Mouse (Mus musculus) cerebellum, adult 2 months (tissue): Measurements from ENCODE around the gene Cad. TPM values are rescaled to one million over a fixed set of nuclear protein-coding genes. Genes with fewer than 3 reads are reported as not detected.

ENCODE experiments used
- DNase-seq, 2 experiments: peaks; one replicate each; pipeline ENCODE4 v3.0.0; 2021
- H3K27ac ChIP-seq: fragments of 200-500 bp; 2 replicates; pipeline ENCODE4 v1.5.1; 2012; ENCODE audit warnings: low read length, control low read depth, inconsistent platforms; ENCODE audit not compliant: insufficient read depth
- H3K27me3 ChIP-seq: fragments of 200-500 bp; 2 replicates; pipeline ENCODE4 v1.6.1; 2012; ENCODE audit warnings: inconsistent platforms, mild to moderate bottlenecking, low read length, moderate library complexity; ENCODE audit not compliant: control insufficient read depth, insufficient read depth
- H3K4me1 ChIP-seq: fragments of 200-500 bp; 2 replicates; pipeline ENCODE4 v1.6.1; 2011; ENCODE audit warnings: low read length; ENCODE audit not compliant: control insufficient read depth, insufficient read depth
- H3K4me3 ChIP-seq: fragments of 200-500 bp; replicated peaks from 2 replicates; pipeline ENCODE3; 2011; ENCODE audit warnings: mild to moderate bottlenecking, low read depth, low read length, control low read depth; ENCODE audit not compliant: insufficient read depth
- CTCF ChIP-seq: fragments of 200-500 bp; IDR thresholded peaks from 2 replicates; pipeline ENCODE4 v1.5.1; 2011; ENCODE audit warnings: low read depth, mild to moderate bottlenecking, control low read depth, low read length, moderate library complexity, borderline replicate concordance; ENCODE audit not compliant: insufficient read depth
- POLR2A ChIP-seq: fragments of 200-500 bp; IDR thresholded peaks from 2 replicates; pipeline ENCODE4 v1.6.1; 2011; ENCODE audit warnings: low read length, control low read depth, borderline replicate concordance; ENCODE audit not compliant: insufficient read depth
- WGBS: fragments of 180-500 bp; shearing (Covaris S2); methylation state at CpG from one replicate; pipeline ENCODE4 v1.1.7; 2018; 5-methylcytosine and 5-hydroxymethylcytosine counted together
- polyA plus RNA-seq: library from polyadenylated mRNA; depleted of rRNA; stranded (reverse); fragments of >200 nt; gene quantifications from 2 replicates; pipeline ENCODE4 v1.2.3, GENCODE M21; 2012

Gene Cad
- polyA plus RNA-seq, 1 experiment, result 21.7 TPM

- no peaks in the 10 kb centered on the region; the same call in 1 of the 2 replicates for H3K27me3 ChIP-seq
- DNase-seq, result no peak
- 77% methylated on average over 2 of the region's 2 CpGs for WGBS
- H3K4me1 ChIP-seq, result no peaks in the 10 kb centered on the region
- TF ChIP-seq CTCF (no peak), POLR2A (no peak)
- no peak overlapping the region for H3K27ac ChIP-seq
- H3K4me3 ChIP-seq, result no peak overlapping the region
Observed at GRCm38 (mm10) chr5:31087131-31087530, 32.6 kb downstream of the Cad start.

- DNase-seq, result no peak
- H3K27ac ChIP-seq, result no peak overlapping the region
- WGBS, result 7% methylated on average over 49 of the region's 53 CpGs
- H3K4me1 ChIP-seq, result peaks cover 4% of the 10 kb centered on the region; the same call in 1 of the 2 replicates
- TF ChIP-seq POLR2A (no peak), CTCF (no peak)
- peaks cover 6% of the 10 kb centered on the region; the same call in 1 of the 2 replicates for H3K27me3 ChIP-seq
- H3K4me3 ChIP-seq, result no peak overlapping the region
Observed at GRCm38 (mm10) chr5:31092231-31092975, 37.8 kb downstream of the Cad start.

GRCm38 (mm10) chr5:31093151-31094041, 38.8 kb downstream of the Cad start:
- Histone ChIP-seq H3K4me1 (peaks cover 4% of the 10 kb centered on the region; the same call in 1 of the 2 replicates), H3K27ac (no peak overlapping the region), H3K4me3 (no peak overlapping the region), H3K27me3 (peaks cover 6% of the 10 kb centered on the region; the same call in 1 of the 2 replicates)
- no peak for TF ChIP-seq POLR2A
- no peak for TF ChIP-seq CTCF
- DNase-seq, result no peak
- WGBS, result 2% methylated on average over 44 of the region's 54 CpGs

GRCm38 (mm10) chr5:31094100-31094798, 39.7 kb downstream of the Cad start:
- DNase-seq, result no peak
- H3K27ac ChIP-seq, result no peak overlapping the region
- WGBS, result 2% methylated on average over 29 of the region's 29 CpGs

GRCm38 (mm10) chr5:31094799-31095691, 40.5 kb downstream of the Cad start:
- DNase-seq, result no peak
- Histone ChIP-seq H3K4me3 (no peak overlapping the region), H3K27me3 (peaks cover 6% of the 10 kb centered on the region; the same call in 1 of the 2 replicates), H3K4me1 (peaks cover 4% of the 10 kb centered on the region; the same call in 1 of the 2 replicates), H3K27ac (no peak overlapping the region)
- WGBS, result under 1% methylated on average over 59 of the region's 59 CpGs
- no peak for TF ChIP-seq POLR2A

More at GRCm38 (mm10) chr5:31094100-31094798, 39.7 kb downstream of the Cad start:
- H3K4me3 ChIP-seq, result no peak overlapping the region
- H3K27me3 ChIP-seq, result peaks cover 6% of the 10 kb centered on the region; the same call in 1 of the 2 replicates
- TF ChIP-seq POLR2A, result no peak
- TF ChIP-seq CTCF, result no peak
- H3K4me1 ChIP-seq, result peaks cover 4% of the 10 kb centered on the region; the same call in 1 of the 2 replicates

GRCm38 (mm10) chr5:31095711-31096480, 41.3 kb downstream of the Cad start:
- no peak overlapping the region for H3K4me3 ChIP-seq
- H3K4me1 ChIP-seq, result peaks cover 4% of the 10 kb centered on the region; the same call in 1 of the 2 replicates
- TF ChIP-seq CTCF (no peak), POLR2A (no peak)
- H3K27ac ChIP-seq, result no peak overlapping the region
- no peak for DNase-seq
- peaks cover 6% of the 10 kb centered on the region; the same call in 1 of the 2 replicates for H3K27me3 ChIP-seq
- 30% methylated on average over 11 of the region's 11 CpGs for WGBS
